ENCODE assay signal across 8 mouse cellular contexts in genomic region chr7:16399098-16399819, GRCm38 (mm10). TPM values are rescaled to one million over a fixed set of nuclear protein-coding genes. Genes with fewer than 3 reads are reported as not detected.
DNase-seq lines count a peak whose midpoint lies in the region; ATAC-seq and TF ChIP-seq lines count a peak whose summit lies in the region.

No protein-coding gene starts in this region.

- TF ChIP-seq CTCF in bone marrow macrophage, adult 2 months (IDR thresholded peaks at IDR 0.05; ENCODE audit: low read depth, low read length) = no peak

- WGBS in embryonic facial prominence, embryonic 15.5 days = under 1% methylated on average over 31 of the region's 31 CpGs

- peak overlapping the region; percentile 59 for H3K4me2 ChIP-seq in embryonic facial prominence, embryonic 15.5 days (replicated peaks)

- no peaks in the 10 kb centered on the region for H3K27me3 ChIP-seq in embryonic facial prominence, embryonic 15.5 days

- H3K27ac ChIP-seq in bone marrow macrophage, adult 2 months (ENCODE audit: insufficient read depth, low read depth, low read length) = peak overlapping the region; percentile 98
- peak overlapping the region; percentile 100 for H3K27ac ChIP-seq in embryonic facial prominence, embryonic 15.5 days (replicated peaks)

- ATAC-seq in embryonic facial prominence, embryonic 15.5 days (ENCODE audit: insufficient number of reproducible peaks, low FRiP score, low TSS enrichment, low read depth) = peak; percentile 80

- no peaks in the 10 kb centered on the region for H3K9me3 ChIP-seq in embryonic facial prominence, embryonic 15.5 days (replicated peaks)

- H3K4me1 ChIP-seq in bone marrow macrophage, adult 2 months (ENCODE audit: control insufficient read depth, insufficient read depth, low read length) = peaks cover 16% of the 10 kb centered on the region
- H3K4me1 ChIP-seq in embryonic facial prominence, embryonic 15.5 days = peaks cover 21% of the 10 kb centered on the region

- no peaks in the 10 kb centered on the region for H3K36me3 ChIP-seq in embryonic facial prominence, embryonic 15.5 days

- DNase-seq in 3T3-L1 (ENCODE audit: low read depth, low spot score) (peak; percentile 94), liver (peak; percentile 94)
- DNase-seq in heart, adult 9 months (ENCODE audit: low spot score in 2 of 2) = peak; percentile 94 to 96
- peak; percentile 96 for DNase-seq in kidney, adult 9 months
- DNase-seq in monocyte, adult 2 months (ENCODE audit: low read depth in 1 of 2, low spot score in 2 of 2) = peak; percentile 80 to 90
- peak; percentile 79 to 83 for DNase-seq in spleen, postnatal 14 days (ENCODE audit: low spot score in 2 of 2)

- H3K4me3 ChIP-seq in bone marrow macrophage, adult 2 months (ENCODE audit: insufficient read depth, low read length) = peak overlapping the region; percentile 77
- H3K4me3 ChIP-seq in embryonic facial prominence, embryonic 15.5 days (replicated peaks) = peak overlapping the region; percentile 89

- peak overlapping the region; percentile 41 for H3K9ac ChIP-seq in embryonic facial prominence, embryonic 15.5 days

- TF ChIP-seq POLR2A in bone marrow macrophage, adult 2 months (IDR thresholded peaks at IDR 0.05; ENCODE audit: borderline replicate concordance, low read depth, low read length) = no peak

RNA-seq across cellular contexts. Expression of gene Zc3h4, which starts 1.5 kb away (rescaled TPM):
- 30.4 and 31.9 TPM in 2 replicates for polyA plus RNA-seq in bone marrow macrophage, adult 2 months (2012; ENCODE audit: insufficient read depth, insufficient read length, missing spikeins)
- polyA plus RNA-seq in embryonic facial prominence, embryonic 15.5 days (2015; fragmentation: Nextera tagmentation; extraction: Ambion mirVana) = 16.9 and 17.0 TPM in 2 replicates

RNA-seq across cellular contexts. Expression of gene Sae1, which starts 11.7 kb away (rescaled TPM):
- polyA plus RNA-seq in bone marrow macrophage, adult 2 months (2012; ENCODE audit: insufficient read depth, insufficient read length, missing spikeins) = 57.2 and 59.3 TPM in 2 replicates
- 291 and 292 TPM in 2 replicates for polyA plus RNA-seq in embryonic facial prominence, embryonic 15.5 days (2015; fragmentation: Nextera tagmentation; extraction: Ambion mirVana)

RNA-seq across cellular contexts. Expression of gene Tmem160, which starts 53.3 kb away (rescaled TPM):
- 43.4 and 51.6 TPM in 2 replicates for polyA plus RNA-seq in bone marrow macrophage, adult 2 months (2012; ENCODE audit: insufficient read depth, insufficient read length, missing spikeins)
- polyA plus RNA-seq in embryonic facial prominence, embryonic 15.5 days (2015; fragmentation: Nextera tagmentation; extraction: Ambion mirVana) = 48.6 and 49.6 TPM in 2 replicates

Comparison
In these comparisons a context has a peak if more than half of its experiments do, and no peak if none do; other contexts are left out.
1. Peak in every context shown above with its lines: DNase-seq, ATAC-seq, H3K4me3 ChIP-seq and H3K27ac ChIP-seq.